Mouse (Mus musculus) myocyte (in vitro differentiated cells): ENCODE measurements around the gene Pde1c. TPM values are rescaled to one million over a fixed set of nuclear protein-coding genes. Genes with fewer than 3 reads are reported as not detected.

Experiments
- H3K27me3 ChIP-seq: one replicate; pipeline ENCODE4 v1.6.1; 2011; ENCODE audit not compliant: control insufficient read depth, insufficient read depth, insufficient read length
- H3K36me3 ChIP-seq: one replicate; pipeline ENCODE4 v1.6.1; 2011; ENCODE audit not compliant: control insufficient read depth, insufficient read depth
- H3K4me2 ChIP-seq: one replicate; pipeline ENCODE4 v1.6.1; 2011; ENCODE audit warnings: low read depth, control low read depth
- H3K4me3 ChIP-seq: one replicate; pipeline ENCODE4 v1.5.1; 2011; ENCODE audit warnings: mild to moderate bottlenecking, control low read depth, moderate library complexity
- H3K79me2 ChIP-seq: one replicate; pipeline ENCODE4 v1.6.1; 2011; ENCODE audit not compliant: control insufficient read depth, insufficient read depth
- H3ac ChIP-seq: one replicate; pipeline ENCODE4 v1.6.1; 2011; ENCODE audit not compliant: control insufficient read depth, insufficient read length
- CEBPB ChIP-seq: IDR thresholded peaks from 2 replicates; pipeline ENCODE4 v1.6.1; 2011; ENCODE audit warnings: mild to moderate bottlenecking, moderate library complexity; ENCODE audit not compliant: poor library complexity, insufficient read depth, severe bottlenecking
- E2F4 ChIP-seq: IDR thresholded peaks from one replicate; pipeline ENCODE4 v1.6.1; 2011; ENCODE audit warnings: mild to moderate bottlenecking, control low read depth, moderate library complexity; ENCODE audit not compliant: insufficient read depth
- MAX ChIP-seq: IDR thresholded peaks from one replicate; pipeline ENCODE4 v1.6.1; 2011; ENCODE audit warnings: low read depth, mild to moderate bottlenecking, control low read depth
- MYOD1 ChIP-seq, 3 experiments: IDR thresholded peaks; one replicate each; pipeline ENCODE4 v1.6.1; 2011; ENCODE audit warnings: control low read depth in 2 of 3, low read depth in 2 of 3, mild to moderate bottlenecking in 2 of 3, moderate library complexity in 1 of 3; ENCODE audit not compliant: insufficient read length in 2 of 3, control insufficient read depth in 1 of 3
- MYOG ChIP-seq, 3 experiments: IDR thresholded peaks; one replicate each; pipeline ENCODE4 v1.6.1; 2011; ENCODE audit warnings: control low read depth in 2 of 3, low read depth in 2 of 3, mild to moderate bottlenecking in 2 of 3; ENCODE audit not compliant: insufficient read length in 2 of 3, control insufficient read depth in 1 of 3, insufficient read depth in 1 of 3
- POLR2A ChIP-seq: IDR thresholded peaks from one replicate; pipeline ENCODE4 v1.6.1; 2011; ENCODE audit warnings: low read depth, mild to moderate bottlenecking, control low read depth, moderate library complexity; ENCODE audit not compliant: insufficient read length
- POLR2AphosphoS2 ChIP-seq: IDR thresholded peaks from one replicate; pipeline ENCODE4 v1.6.1; 2011; ENCODE audit warnings: low read depth, control low read depth; ENCODE audit not compliant: insufficient read length
- REST ChIP-seq: IDR thresholded peaks from one replicate; pipeline ENCODE4 v1.6.1; 2011; ENCODE audit warnings: mild to moderate bottlenecking, control low read depth, moderate library complexity; ENCODE audit not compliant: insufficient read depth, insufficient read length
- SRF ChIP-seq: IDR thresholded peaks from one replicate; pipeline ENCODE4 v1.6.1; 2011; ENCODE audit warnings: low read depth; ENCODE audit not compliant: control insufficient read depth, insufficient read length
- TCF12 ChIP-seq: IDR thresholded peaks from one replicate; pipeline ENCODE4 v1.6.1; 2011; ENCODE audit warnings: mild to moderate bottlenecking, control low read depth; ENCODE audit not compliant: poor library complexity, insufficient read depth, severe bottlenecking
- TCF3 ChIP-seq: IDR thresholded peaks from one replicate; pipeline ENCODE4 v1.6.1; 2011; ENCODE audit warnings: low read depth, control low read depth; ENCODE audit not compliant: insufficient read length
- USF1 ChIP-seq: IDR thresholded peaks from one replicate; pipeline ENCODE4 v1.6.1; 2011; ENCODE audit warnings: low read depth, mild to moderate bottlenecking, control low read depth, moderate library complexity
- polyA plus RNA-seq: library from polyadenylated mRNA; unstranded; fragments of >200 nt; fragmentation: generic; extraction: Trizol; gene quantifications from one replicate; pipeline ENCODE4 v1.2.1, GENCODE M21; 2012; ENCODE audit warnings: missing spikeins

Pde1c gene
- polyA plus RNA-seq, 1 experiment, result 0.41 TPM

- TF ChIP-seq MYOG (IDR thresholded peaks at IDR 0.05; ENCODE audit: control insufficient read depth in 1 of 3, insufficient read depth in 1 of 3, insufficient read length in 2 of 3, low read depth in 2 of 3), result no peak
- TF ChIP-seq SRF, result no peak
- TF ChIP-seq POLR2AphosphoS2, result no peak
- TF ChIP-seq MYOD1 (IDR thresholded peaks at IDR 0.05; ENCODE audit: control insufficient read depth in 1 of 3, insufficient read length in 2 of 3, low read depth in 2 of 3), result no peak
- no peak for TF ChIP-seq MAX
- TF ChIP-seq TCF3, result no peak
- TF ChIP-seq E2F4, result no peak
- TF ChIP-seq TCF12, result no peak
- TF ChIP-seq POLR2A, result no peak
- TF ChIP-seq REST, result no peak
- TF ChIP-seq USF1, result no peak
- no peak for TF ChIP-seq CEBPB
- Histone ChIP-seq H3K79me2 (no peaks in the 10 kb centered on the region), H3K27me3 (no peaks in the 10 kb centered on the region), H3K4me2 (no peak overlapping the region), H3ac (no peak overlapping the region), H3K36me3 (no peaks in the 10 kb centered on the region), H3K4me3 (no peak overlapping the region)
Measured at GRCm38 (mm10) chr6:56360086-56360485, 208.8 kb downstream of the Pde1c start.

- no peaks in the 10 kb centered on the region for H3K79me2 ChIP-seq
- H3K36me3 ChIP-seq, result no peaks in the 10 kb centered on the region
- no peaks in the 10 kb centered on the region for H3K27me3 ChIP-seq
- H3K4me3 ChIP-seq, result no peak overlapping the region
- no peak overlapping the region for H3K4me2 ChIP-seq
- TF ChIP-seq POLR2A (no peak), POLR2AphosphoS2 (no peak), USF1 (no peak), E2F4 (no peak), REST (no peak), MAX (no peak), TCF12 (no peak), MYOD1 (IDR thresholded peaks at IDR 0.05; ENCODE audit: control insufficient read depth in 1 of 3, insufficient read length in 2 of 3, low read depth in 2 of 3) (no peak), TCF3 (no peak), MYOG (IDR thresholded peaks at IDR 0.05; ENCODE audit: control insufficient read depth in 1 of 3, insufficient read depth in 1 of 3, insufficient read length in 2 of 3, low read depth in 2 of 3) (no peak), SRF (no peak), CEBPB (no peak)
- no peak overlapping the region for H3ac ChIP-seq
Measured at GRCm38 (mm10) chr6:56359126-56359525, 209.8 kb downstream of the Pde1c start.

GRCm38 (mm10) chr6:56347207-56347606 is 221.7 kb downstream of the Pde1c start:
- H3K4me3 ChIP-seq, result no peak overlapping the region
- H3K36me3 ChIP-seq, result no peaks in the 10 kb centered on the region
- H3K27me3 ChIP-seq, result no peaks in the 10 kb centered on the region
- TF ChIP-seq TCF12, result peak; percentile 52
- no peak for TF ChIP-seq POLR2AphosphoS2
- TF ChIP-seq MYOG (IDR thresholded peaks at IDR 0.05; ENCODE audit: control insufficient read depth in 1 of 3, insufficient read depth in 1 of 3, insufficient read length in 2 of 3, low read depth in 2 of 3), result peak in 2 of 3 experiments; percentile 51 to 64
- TF ChIP-seq MYOD1 (IDR thresholded peaks at IDR 0.05; ENCODE audit: control insufficient read depth in 1 of 3, insufficient read length in 2 of 3, low read depth in 2 of 3), result peak; percentile 10 to 84 (median 73)
- H3ac ChIP-seq, result no peak overlapping the region
- no peak overlapping the region for H3K4me2 ChIP-seq
- H3K79me2 ChIP-seq, result no peaks in the 10 kb centered on the region

- Histone ChIP-seq H3K36me3 (no peaks in the 10 kb centered on the region), H3K4me2 (peak overlapping the region; percentile 6), H3K4me3 (no peak overlapping the region), H3K79me2 (no peaks in the 10 kb centered on the region), H3ac (no peak overlapping the region), H3K27me3 (no peaks in the 10 kb centered on the region)
- TF ChIP-seq REST (no peak), POLR2A (no peak), TCF12 (peak; percentile 20), MYOD1 (IDR thresholded peaks at IDR 0.05; ENCODE audit: control insufficient read depth in 1 of 3, insufficient read length in 2 of 3, low read depth in 2 of 3) (peak in 2 of 3 experiments; percentile 20 to 32), MYOG (IDR thresholded peaks at IDR 0.05; ENCODE audit: control insufficient read depth in 1 of 3, insufficient read depth in 1 of 3, insufficient read length in 2 of 3, low read depth in 2 of 3) (peak in 2 of 3 experiments; percentile 48 to 58), TCF3 (no peak)
Measured at GRCm38 (mm10) chr6:56345082-56345481, 223.8 kb downstream of the Pde1c start.

GRCm38 (mm10) chr6:56342005-56342404 is 226.9 kb downstream of the Pde1c start:
- TF ChIP-seq TCF12, result no peak
- TF ChIP-seq MAX, result no peak
- TF ChIP-seq SRF, result no peak
- TF ChIP-seq E2F4, result no peak
- TF ChIP-seq CEBPB, result no peak
- no peak for TF ChIP-seq POLR2A
- TF ChIP-seq MYOG (IDR thresholded peaks at IDR 0.05; ENCODE audit: control insufficient read depth in 1 of 3, insufficient read depth in 1 of 3, insufficient read length in 2 of 3, low read depth in 2 of 3), result no peak
- TF ChIP-seq TCF3, result no peak
- no peak for TF ChIP-seq MYOD1 (IDR thresholded peaks at IDR 0.05; ENCODE audit: control insufficient read depth in 1 of 3, insufficient read length in 2 of 3, low read depth in 2 of 3)
- no peak for TF ChIP-seq POLR2AphosphoS2
- TF ChIP-seq REST, result no peak
- no peak for TF ChIP-seq USF1
- no peak overlapping the region for H3ac ChIP-seq

More at GRCm38 (mm10) chr6:56342005-56342404, 226.9 kb downstream of the Pde1c start:
- Histone ChIP-seq H3K79me2 (no peaks in the 10 kb centered on the region), H3K27me3 (no peaks in the 10 kb centered on the region), H3K4me3 (no peak overlapping the region), H3K36me3 (no peaks in the 10 kb centered on the region), H3K4me2 (no peak overlapping the region)
